Mouse (Mus musculus): ENCODE data around the gene Serpina5. TPM values are rescaled to one million over a fixed set of nuclear protein-coding genes. Genes with fewer than 3 reads are reported as not detected.

Gene Serpina5
- polyA plus RNA-seq, 1 experiment from 2014 or later: 0.07 TPM

GRCm38 (mm10) chr12:104143286-104143685 is 42.4 kb downstream of the Serpina5 start:
- 75% methylated on average over 1 of the region's 1 CpGs for WGBS
- Histone ChIP-seq H3K9ac (replicated peaks; ENCODE audit: low read length) (no peak overlapping the region), H3K27ac (ENCODE audit: low read length) (no peak overlapping the region), H3K36me3 (ENCODE audit: insufficient read depth, low read length) (no peaks in the 10 kb centered on the region), H3K4me2 (replicated peaks; ENCODE audit: low read depth, low read length) (no peak overlapping the region), H3K27me3 (ENCODE audit: insufficient read depth, low read length) (no peaks in the 10 kb centered on the region), H3K9me3 (ENCODE audit: low read length) (no peaks in the 10 kb centered on the region), H3K4me3 (ENCODE audit: low read length) (no peak overlapping the region), H3K4me1 (ENCODE audit: insufficient read depth, low read length) (no peaks in the 10 kb centered on the region)
- no peak for ATAC-seq (ENCODE audit: low FRiP score, low TSS enrichment)

GRCm38 (mm10) chr12:104145571-104145970 is 44.7 kb downstream of the Serpina5 start:
- H3K36me3 ChIP-seq (ENCODE audit: insufficient read depth, low read length): no peaks in the 10 kb centered on the region
- H3K4me1 ChIP-seq (ENCODE audit: insufficient read depth, low read length): no peaks in the 10 kb centered on the region
- H3K4me3 ChIP-seq (ENCODE audit: low read length): no peak overlapping the region
- H3K4me2 ChIP-seq (replicated peaks; ENCODE audit: low read depth, low read length): no peak overlapping the region
- H3K9me3 ChIP-seq (ENCODE audit: low read length): no peaks in the 10 kb centered on the region
- ATAC-seq (ENCODE audit: low FRiP score, low TSS enrichment): no peak
- no peaks in the 10 kb centered on the region for H3K27me3 ChIP-seq (ENCODE audit: insufficient read depth, low read length)
- 89% methylated on average over 2 of the region's 2 CpGs for WGBS
- H3K9ac ChIP-seq (replicated peaks; ENCODE audit: low read length): no peak overlapping the region
- H3K27ac ChIP-seq (ENCODE audit: low read length): no peak overlapping the region

GRCm38 (mm10) chr12:104151989-104152388 is 51.1 kb downstream of the Serpina5 start:
- Histone ChIP-seq H3K9me3 (ENCODE audit: low read length) (no peaks in the 10 kb centered on the region), H3K27me3 (ENCODE audit: insufficient read depth, low read length) (no peaks in the 10 kb centered on the region), H3K4me2 (replicated peaks; ENCODE audit: low read depth, low read length) (no peak overlapping the region), H3K36me3 (ENCODE audit: insufficient read depth, low read length) (no peaks in the 10 kb centered on the region), H3K9ac (replicated peaks; ENCODE audit: low read length) (no peak overlapping the region), H3K27ac (ENCODE audit: low read length) (no peak overlapping the region), H3K4me3 (ENCODE audit: low read length) (no peak overlapping the region), H3K4me1 (ENCODE audit: insufficient read depth, low read length) (no peaks in the 10 kb centered on the region)
- ATAC-seq (ENCODE audit: low FRiP score, low TSS enrichment): no peak
- WGBS: 73% methylated on average over 2 of the region's 2 CpGs

GRCm38 (mm10) chr12:104153041-104153645 is 52.2 kb downstream of the Serpina5 start:
- H3K4me2 ChIP-seq (replicated peaks; ENCODE audit: low read depth, low read length): no peak overlapping the region
- H3K9me3 ChIP-seq (ENCODE audit: low read length): no peaks in the 10 kb centered on the region
- H3K27ac ChIP-seq (ENCODE audit: low read length): no peak overlapping the region
- no peak overlapping the region for H3K4me3 ChIP-seq (ENCODE audit: low read length)
- ATAC-seq (ENCODE audit: low FRiP score, low TSS enrichment): no peak
- no peaks in the 10 kb centered on the region for H3K27me3 ChIP-seq (ENCODE audit: insufficient read depth, low read length)
- H3K36me3 ChIP-seq (ENCODE audit: insufficient read depth, low read length): no peaks in the 10 kb centered on the region
- H3K9ac ChIP-seq (replicated peaks; ENCODE audit: low read length): no peak overlapping the region
- no peaks in the 10 kb centered on the region for H3K4me1 ChIP-seq (ENCODE audit: insufficient read depth, low read length)
- 83% methylated on average over 3 of the region's 3 CpGs for WGBS

- no peak within 1 kb of the TSS for H3K4me3 ChIP-seq (ENCODE audit: low read length)
- no peaks in the 10 kb centered on the region for H3K4me1 ChIP-seq (ENCODE audit: insufficient read depth, low read length)
- ATAC-seq (ENCODE audit: low FRiP score, low TSS enrichment): no peak
- no peaks in the 10 kb centered on the region for H3K27me3 ChIP-seq (ENCODE audit: insufficient read depth, low read length)
- no peak within 1 kb of the TSS for H3K4me2 ChIP-seq (replicated peaks; ENCODE audit: low read depth, low read length)
- no peak within 1 kb of the TSS for H3K27ac ChIP-seq (ENCODE audit: low read length)
- WGBS: 93% methylated on average over 2 of the region's 2 CpGs
- no peak within 1 kb of the TSS for H3K9ac ChIP-seq (replicated peaks; ENCODE audit: low read length)
- no peaks in the 10 kb centered on the region for H3K36me3 ChIP-seq (ENCODE audit: insufficient read depth, low read length)
- no peaks in the 10 kb centered on the region for H3K9me3 ChIP-seq (ENCODE audit: low read length)
These were observed 52.7 kb downstream of the Serpina5 start, which contains the start of gene Serpina3c for GRCm38 (mm10) chr12:104153656-104154055. Gene Serpina3c, minus strand, starts transcription at chr12:104153870.

Other genes with a start within 250 kb of the Serpina5 start
- 16.3 and 17.4 TPM in 2 replicates for gene Serpina1a, start 237.6 kb upstream of the Serpina5 start, polyA plus RNA-seq (2015; fragmentation: Nextera tagmentation; extraction: Ambion mirVana)
- 1.1 and 1.5 TPM in 2 replicates for gene Serpina1c, start 196.2 kb upstream of the Serpina5 start, polyA plus RNA-seq (2015; fragmentation: Nextera tagmentation; extraction: Ambion mirVana)
- gene Serpina1e, start 142.1 kb upstream of the Serpina5 start, polyA plus RNA-seq (2015; fragmentation: Nextera tagmentation; extraction: Ambion mirVana): 1.3 and 1.5 TPM in 2 replicates
- gene Serpina11, start 111.2 kb upstream of the Serpina5 start, polyA plus RNA-seq (2015; fragmentation: Nextera tagmentation; extraction: Ambion mirVana): not detected in 2 replicates
- gene Serpina9, start 87.4 kb upstream of the Serpina5 start, polyA plus RNA-seq (2015; fragmentation: Nextera tagmentation; extraction: Ambion mirVana): 0.06 TPM in 1 of 2 replicates, not detected in the other
- gene Serpina12, start 56.7 kb upstream of the Serpina5 start, polyA plus RNA-seq (2015; fragmentation: Nextera tagmentation; extraction: Ambion mirVana): not detected in 2 replicates
- gene Serpina3a, start 11.6 kb downstream of the Serpina5 start, polyA plus RNA-seq (2015; fragmentation: Nextera tagmentation; extraction: Ambion mirVana): not detected in 2 replicates
- gene Serpina3b, start 26.9 kb downstream of the Serpina5 start, polyA plus RNA-seq (2015; fragmentation: Nextera tagmentation; extraction: Ambion mirVana): not detected in 2 replicates
- gene Serpina3c, start 52.8 kb downstream of the Serpina5 start, polyA plus RNA-seq (2015; fragmentation: Nextera tagmentation; extraction: Ambion mirVana): not detected in 2 replicates
- gene Serpina3f, start 113.4 kb downstream of the Serpina5 start, polyA plus RNA-seq (2015; fragmentation: Nextera tagmentation; extraction: Ambion mirVana): 0.07 and 0.12 TPM in 2 replicates
- gene Serpina3g, start 135.1 kb downstream of the Serpina5 start, polyA plus RNA-seq (2015; fragmentation: Nextera tagmentation; extraction: Ambion mirVana): 9.2 and 9.6 TPM in 2 replicates
- 0.19 and 0.21 TPM in 2 replicates for gene Serpina3i, start 162.0 kb downstream of the Serpina5 start, polyA plus RNA-seq (2015; fragmentation: Nextera tagmentation; extraction: Ambion mirVana)
- gene Serpina3j, start 213.4 kb downstream of the Serpina5 start, polyA plus RNA-seq (2015; fragmentation: Nextera tagmentation; extraction: Ambion mirVana): not detected in 2 replicates
- not detected in 2 replicates for gene Serpina3k, start 237.4 kb downstream of the Serpina5 start, polyA plus RNA-seq (2015; fragmentation: Nextera tagmentation; extraction: Ambion mirVana)
- gene Serpina3m, start 237.4 kb downstream of the Serpina5 start, polyA plus RNA-seq (2015; fragmentation: Nextera tagmentation; extraction: Ambion mirVana): not detected in 2 replicates

All from kidney, embryonic 16.5 days (tissue).